Mouse (Mus musculus): ENCODE results near the gene Trpm4.

The Trpm4 gene

DNA sequence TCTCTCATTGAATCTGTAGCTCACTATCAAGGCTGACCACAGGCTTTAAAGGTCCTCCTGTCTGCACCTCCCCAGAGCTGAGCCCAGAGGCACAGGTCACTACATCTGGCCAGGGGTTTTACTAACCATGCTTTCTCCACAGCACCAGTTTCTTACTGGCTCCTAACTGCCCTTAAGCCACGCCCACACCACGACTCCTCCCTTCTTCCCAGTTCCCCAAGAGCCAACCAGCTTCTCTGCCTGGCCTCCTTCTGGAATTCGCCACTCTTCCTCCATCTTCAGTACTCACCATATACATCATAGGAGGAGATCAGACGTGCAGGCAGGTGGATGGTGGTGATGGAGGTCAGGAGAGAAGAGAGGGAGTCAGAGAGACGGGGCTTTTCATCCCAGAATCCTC, 19.5 kb upstream of the Trpm4 start:
- no peak for DNase-seq (ENCODE audit: low spot score in 2 of 2)

DNA sequence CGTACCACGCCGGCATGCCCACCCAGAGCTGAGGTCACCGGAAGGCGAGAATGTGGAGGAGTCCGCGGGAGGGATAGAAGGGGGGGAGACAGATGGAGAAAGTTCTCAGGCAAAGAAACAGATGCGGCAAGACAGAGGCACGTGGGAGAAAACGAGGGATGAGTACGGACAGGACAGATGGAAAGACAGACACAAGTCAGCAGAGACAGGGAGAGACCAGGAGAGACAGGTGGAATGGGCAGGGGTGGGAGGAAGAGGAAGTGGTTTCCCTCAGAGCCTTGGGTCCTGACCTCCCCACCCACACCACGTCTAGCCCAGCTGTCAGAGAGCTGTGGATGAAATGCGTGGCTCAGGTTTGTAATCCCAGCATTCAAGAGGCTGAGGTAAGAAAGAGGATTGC, 13.3 kb upstream of the Trpm4 start:
- DNase-seq (ENCODE audit: low spot score in 2 of 2): no peak

DNA sequence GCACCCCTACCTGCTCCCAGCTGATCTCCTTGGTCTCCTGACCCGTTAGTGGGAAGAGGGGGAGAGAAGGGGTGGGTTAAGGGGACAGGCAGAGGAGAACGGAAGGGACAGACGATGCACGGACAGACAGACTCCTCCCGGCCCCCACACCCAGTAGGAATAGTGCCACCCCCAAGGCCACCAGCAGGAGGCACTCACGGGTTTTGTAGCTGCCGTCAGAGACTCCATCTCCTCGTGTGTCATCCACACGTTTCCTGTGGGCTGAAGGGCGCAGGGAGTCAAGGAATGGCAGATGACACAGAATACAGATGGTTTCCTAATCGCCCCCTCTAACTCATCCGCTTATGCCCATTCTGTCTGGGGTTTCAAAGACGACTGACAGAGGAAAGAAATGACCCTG, 10.0 kb upstream of the Trpm4 start:
- DNase-seq (ENCODE audit: low spot score in 2 of 2): no peak

DNA sequence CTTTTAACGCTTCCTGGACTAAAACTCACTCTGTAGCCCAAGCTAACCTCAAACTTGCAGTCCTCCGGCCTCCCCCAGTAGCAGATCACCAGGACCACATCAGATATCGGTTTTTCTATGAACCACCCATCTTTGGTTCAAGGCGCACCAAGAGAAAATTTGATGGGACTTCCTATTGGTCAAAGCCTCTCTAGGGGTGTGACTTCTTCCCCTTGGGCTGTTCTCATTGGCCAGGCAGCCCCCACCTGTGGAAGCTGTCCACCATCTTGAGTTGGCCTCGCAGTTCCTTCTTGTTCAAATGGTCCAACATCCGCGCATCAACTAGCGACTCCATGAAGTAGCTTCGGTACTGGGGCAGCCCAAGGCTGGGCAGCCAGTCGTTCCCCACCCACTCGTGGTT, 8.5 kb upstream of the Trpm4 start:
- no peak for DNase-seq (ENCODE audit: low spot score in 2 of 2)

DNA sequence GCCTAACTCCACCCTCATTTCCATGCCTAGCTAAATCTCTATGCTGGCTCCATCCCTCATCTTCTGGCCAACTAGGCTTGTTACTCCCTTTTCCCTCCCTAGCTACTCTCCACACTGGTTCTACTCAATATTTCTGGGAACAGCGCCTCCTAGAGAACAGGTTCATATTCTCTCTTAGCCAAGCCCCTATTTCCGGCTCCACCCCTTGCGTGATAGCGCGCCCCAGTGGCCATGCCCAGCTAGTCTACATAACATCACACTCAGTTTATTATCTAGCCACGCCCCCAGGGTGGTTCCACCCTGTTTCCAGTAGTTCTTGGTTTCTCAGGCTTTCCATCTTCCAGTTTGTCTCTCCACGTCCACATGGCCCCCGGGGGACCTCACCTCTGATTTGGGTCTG, 7.7 kb upstream of the Trpm4 start:
- DNase-seq (ENCODE audit: low spot score in 2 of 2): peak; percentile 55 to 84

DNA sequence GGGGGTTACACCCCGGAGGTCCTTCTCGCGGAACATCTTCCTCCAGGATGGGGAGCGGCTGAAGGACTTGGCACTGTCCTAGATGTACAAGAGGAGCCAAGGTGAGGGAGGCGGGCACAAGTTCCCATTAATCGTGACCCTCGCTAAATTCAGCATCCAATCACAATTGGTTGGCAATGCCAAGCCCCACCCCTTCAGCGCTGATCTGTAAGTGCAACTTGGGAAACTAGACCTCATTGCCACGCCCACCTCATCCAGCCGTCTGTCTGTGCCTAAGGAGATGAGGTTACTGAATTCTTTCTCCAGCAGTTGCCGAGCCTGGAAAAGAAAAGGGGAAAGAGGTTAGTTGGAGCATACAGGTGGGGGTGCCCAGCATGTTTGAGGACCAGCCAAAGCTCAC, 7.1 kb upstream of the Trpm4 start:
- DNase-seq (ENCODE audit: low spot score in 2 of 2): peak in 1 of 2 experiments; percentile 30

DNA sequence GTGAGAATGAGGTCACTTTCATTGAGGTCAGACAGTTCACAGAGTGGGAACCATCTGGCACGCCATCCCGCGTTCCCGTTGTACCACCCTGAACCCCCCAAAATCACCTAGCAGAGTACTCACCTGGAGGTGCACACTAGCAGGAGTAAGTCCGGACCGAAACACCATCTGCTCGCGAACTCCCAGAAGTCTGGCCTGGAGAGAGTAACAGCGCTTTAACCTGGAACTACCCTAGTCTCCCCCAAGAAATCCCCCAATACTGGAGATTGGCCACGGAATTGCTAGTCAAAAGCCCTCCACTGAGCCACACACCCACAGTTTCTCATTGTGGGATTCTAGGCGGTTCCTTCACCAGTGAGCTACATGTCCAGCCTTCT, 6.5 kb upstream of the Trpm4 start:
- DNase-seq (ENCODE audit: low spot score in 2 of 2): no peak

DNA sequence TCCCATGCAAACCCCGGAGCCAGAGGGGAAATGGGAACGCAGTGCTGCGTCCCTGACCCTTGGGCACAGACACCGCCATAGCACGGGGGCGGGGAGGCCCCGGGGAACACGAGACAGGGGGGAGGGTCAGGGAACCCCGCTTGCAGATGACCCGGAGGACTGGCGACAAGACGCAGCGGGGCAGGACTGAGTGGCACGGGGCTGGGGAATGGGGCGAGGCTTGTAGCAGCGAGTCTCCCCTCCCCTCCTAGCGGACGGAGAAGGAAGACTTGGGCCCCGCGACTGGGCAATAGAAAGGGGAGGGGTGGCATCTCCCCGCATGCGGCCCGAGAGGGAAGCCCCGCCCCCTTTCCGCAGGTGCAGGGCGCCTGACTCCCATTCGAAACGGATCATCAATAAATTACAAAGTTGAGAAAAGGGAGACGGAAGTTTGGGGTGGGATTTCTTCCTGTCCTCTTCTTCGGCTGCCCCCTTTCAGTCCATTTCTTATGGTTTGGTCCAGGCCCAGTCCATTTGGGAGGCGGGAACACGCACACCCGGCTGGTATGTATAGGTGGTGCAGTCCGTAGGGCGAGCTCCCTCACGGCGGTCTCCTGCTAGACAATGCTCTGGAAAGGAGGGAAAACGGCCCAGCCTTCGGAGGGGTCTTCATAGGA, 6.0 kb upstream of the Trpm4 start:
- DNase-seq (ENCODE audit: low spot score in 2 of 2): peak in 1 of 2 experiments; percentile 72

DNA sequence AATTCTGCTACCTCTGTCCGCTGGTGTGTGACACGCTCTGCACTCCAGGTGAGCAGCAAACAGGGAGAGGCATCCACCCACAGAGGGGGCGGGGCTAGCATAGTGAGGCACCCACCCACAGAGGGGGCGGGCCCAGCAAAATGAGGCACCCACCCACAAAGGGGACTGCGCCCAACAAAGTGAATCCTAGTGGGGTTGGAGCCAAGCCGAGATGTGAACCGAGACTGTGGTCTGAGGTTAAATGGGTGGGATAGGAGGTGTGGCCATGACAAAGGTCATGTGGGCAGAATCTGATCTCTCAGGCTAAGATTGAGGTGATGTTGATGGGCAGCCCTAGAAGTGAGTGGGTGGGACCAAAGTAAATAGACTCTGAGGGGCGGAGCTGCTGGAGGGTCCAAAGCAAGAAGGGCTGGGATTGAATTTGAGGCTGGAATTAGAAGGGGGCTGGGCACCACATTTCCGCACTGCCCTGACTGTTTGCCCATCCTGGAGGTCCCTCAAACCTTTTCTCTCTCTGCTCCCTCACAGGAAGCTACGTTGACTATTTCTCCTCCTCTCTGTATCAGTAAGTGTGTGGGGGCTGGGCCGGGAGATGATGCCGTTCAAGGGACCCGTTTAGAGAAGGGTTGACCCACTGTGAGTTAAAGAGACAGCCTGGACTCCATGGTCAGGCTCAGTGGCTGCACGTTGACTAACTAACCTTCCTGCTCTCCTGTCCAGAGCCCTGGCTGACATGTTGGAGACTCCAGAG, 4.8 kb upstream of the Trpm4 start:
- DNase-seq (ENCODE audit: low spot score in 2 of 2): no peak

DNA sequence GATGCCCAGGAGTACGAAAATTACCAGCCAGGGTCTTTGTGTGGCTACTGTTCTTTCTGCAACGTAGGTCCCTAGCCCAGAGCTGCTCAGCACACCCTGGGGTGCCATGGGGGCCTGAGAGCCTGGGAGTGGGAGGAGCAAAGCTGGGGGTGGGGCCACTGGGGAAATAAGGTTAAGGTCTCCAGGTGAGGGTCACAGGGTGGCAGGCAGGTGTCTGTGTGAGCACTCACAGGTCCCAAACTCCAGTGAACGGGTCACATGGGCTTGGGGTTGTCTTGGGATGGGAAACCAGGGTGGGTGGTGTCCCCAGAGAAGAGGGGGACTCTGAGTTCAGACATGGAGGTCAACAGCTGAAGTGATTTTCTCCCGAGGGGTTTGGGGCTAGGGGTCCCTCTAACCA, 3.9 kb upstream of the Trpm4 start:
- no peak for DNase-seq (ENCODE audit: low spot score in 2 of 2)

DNA sequence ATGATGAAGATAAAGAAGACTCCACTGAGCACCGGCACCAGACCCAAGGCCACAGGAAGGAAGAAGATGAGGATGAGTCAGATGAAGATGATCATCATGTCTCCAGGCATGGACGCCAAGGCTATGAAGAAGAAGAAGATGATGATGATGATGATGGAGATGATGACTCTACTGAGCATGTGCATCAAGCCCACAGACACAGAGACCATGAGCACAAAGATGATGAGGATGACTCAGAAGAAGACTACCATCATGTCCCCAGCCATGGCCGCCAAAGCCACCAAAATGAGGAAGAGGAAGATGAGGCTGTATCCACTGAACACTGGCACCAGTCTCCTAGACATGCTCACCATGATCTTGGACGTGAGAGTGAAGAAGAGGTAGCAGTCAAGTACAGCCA, 2.7 kb upstream of the Trpm4 start:
- DNase-seq (ENCODE audit: low spot score in 2 of 2): no peak

DNA sequence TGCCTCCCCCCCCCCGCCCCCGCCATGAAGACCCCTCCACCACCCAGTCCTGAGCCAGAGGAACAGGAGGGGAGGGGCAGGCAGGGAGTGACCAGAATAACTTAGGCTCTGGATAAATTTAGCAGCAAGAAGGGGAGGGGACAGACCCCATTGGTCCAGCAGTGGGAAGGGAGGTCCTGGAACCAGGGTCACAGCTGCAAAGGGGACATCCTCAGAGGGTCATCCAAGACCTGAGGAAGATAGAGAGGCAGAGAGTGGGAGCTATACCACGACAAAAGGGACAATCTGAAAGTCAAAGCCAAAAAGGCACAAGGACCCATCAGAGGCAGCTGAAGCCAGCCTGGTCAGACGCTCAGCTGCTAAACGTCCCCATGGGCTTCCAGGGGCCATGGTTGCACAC, 1.5 kb upstream of the Trpm4 start, which contains the start of gene Hrc:
TSS of gene Hrc (plus strand) at position 235 of the 400 bp plus-strand sequence.
- no peak for DNase-seq (ENCODE audit: low spot score in 2 of 2)

DNA sequence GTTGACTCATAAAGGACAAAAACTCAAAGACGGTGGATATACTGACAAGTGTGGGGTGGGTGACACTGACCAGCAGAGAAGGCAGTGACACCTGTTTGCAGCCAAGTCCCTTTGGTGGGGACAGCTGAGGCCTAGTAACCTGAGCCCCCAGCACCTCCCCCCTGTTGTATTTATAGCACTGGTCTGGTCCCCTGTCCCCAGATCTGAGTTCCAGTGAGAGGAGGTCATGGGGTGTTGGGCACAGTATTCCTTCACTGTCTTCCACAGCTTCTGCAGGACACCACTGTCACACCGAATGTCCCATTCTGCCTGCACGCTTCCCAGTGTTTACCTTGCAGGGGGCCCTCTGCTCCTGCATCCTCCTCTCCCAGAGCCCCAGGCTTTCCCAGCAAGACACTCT, 1.0 kb upstream of the Trpm4 start:
- no peak for DNase-seq (ENCODE audit: low spot score in 2 of 2)

DNA sequence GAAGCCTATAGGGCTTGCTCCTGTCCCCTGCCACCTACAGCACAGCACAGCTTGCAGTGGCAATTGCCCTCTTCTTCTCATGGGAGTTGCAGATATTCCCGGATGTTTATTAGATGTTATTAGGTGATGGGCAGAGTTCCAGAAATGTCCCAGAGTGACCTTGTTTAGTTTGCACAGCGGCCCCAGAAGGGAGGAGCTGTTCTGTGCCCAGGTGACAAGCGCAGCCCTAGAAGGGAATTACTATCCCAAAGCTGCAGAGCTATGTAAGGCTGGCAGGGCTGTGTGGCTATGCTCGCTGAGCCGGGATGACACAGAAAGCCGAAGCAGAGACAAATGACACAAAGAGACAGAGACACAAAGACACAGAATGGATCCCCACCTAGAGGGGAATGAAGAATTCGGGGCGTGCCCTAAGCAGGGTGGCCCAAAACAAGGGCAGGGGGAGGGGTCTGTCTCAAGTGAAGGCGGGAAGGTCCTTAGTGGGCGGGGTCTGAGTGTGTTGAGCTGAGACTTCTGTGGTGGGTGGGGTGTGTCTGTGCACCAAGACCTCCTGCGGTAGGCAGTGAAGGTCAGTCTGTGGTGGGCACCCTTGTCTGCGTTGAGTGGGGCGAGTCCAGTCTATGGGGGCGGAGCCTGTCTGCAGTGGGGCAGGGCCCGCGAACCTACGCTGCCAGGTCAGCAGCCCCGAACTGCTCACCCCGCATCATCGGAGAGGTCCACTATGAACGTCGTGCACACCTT, 725 bp downstream of the Trpm4 start:
- DNase-seq (ENCODE audit: low spot score in 2 of 2): peak in 1 of 2 experiments; percentile 28

DNA sequence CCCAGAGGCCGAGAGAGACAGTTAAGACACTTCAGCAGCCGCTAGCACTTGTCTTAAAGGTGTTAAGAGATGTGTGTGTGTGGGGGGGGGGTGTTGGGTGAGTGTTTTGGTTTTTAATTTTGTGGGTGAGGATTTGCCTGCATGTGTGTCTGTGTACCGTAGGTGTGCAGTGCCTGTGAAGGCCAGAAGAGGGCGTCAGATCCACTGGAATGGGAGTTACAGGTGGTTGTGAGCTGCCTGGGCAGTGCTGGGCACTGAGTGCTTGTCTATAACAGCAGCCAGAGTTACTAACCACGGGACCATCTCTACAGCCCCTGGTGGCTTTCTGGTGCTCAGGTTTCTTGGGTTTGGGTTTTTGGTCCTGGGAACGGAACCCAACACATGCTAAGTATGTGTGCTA, 2.1 kb downstream of the Trpm4 start:
- no peak for DNase-seq (ENCODE audit: low spot score in 2 of 2)

DNA sequence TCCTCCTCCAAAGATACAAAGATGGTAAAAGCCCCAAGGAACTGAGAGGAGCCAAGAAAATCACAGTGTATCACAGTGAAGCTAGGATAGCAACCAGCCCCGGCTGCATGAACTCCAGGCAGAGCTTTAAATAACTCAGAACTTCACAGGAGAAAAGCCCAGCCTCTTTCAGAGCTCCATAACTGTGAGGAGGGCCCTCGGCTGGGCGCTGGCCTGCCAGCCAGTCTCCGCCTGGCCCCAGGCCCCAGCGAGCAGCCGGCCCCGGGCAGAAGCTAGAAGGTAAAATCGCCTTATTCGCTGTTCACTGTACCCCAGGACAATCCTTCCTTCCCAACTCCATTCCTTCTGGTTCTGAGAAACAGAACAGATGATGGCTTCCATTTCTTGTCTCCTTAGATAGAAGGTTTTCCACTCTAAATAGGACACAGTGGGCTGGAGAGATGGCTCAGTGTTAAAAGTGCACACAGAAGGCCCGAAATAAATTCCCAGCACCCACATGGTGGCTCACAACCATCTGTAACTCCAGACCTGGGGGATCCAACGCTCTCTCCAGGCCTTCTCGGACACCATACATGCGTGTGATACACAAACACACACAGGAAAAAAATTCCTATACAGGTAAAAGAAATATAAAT, 4.6 kb downstream of the Trpm4 start:
- DNase-seq (ENCODE audit: low spot score in 2 of 2): no peak

DNA sequence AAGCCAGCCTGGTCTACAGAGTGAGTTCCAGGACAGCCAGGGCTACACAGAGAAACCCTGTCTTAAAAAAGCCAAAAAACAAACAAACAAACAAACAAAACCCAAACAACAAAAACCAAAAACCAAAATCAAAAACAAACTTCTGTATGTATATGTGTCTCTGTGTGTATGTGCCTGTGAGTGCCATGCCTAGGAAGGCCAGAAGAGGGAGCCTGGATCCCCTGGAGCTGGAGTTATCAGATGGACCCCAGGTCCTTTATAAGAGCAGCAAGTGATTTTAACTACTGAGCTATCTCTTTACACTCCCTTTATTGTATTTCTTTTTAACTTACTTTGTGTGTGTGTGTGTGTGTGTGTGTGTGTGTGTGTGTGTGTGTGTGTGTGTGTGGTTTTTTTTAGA, 7.8 kb downstream of the Trpm4 start:
- DNase-seq (ENCODE audit: low spot score in 2 of 2): no peak

DNA sequence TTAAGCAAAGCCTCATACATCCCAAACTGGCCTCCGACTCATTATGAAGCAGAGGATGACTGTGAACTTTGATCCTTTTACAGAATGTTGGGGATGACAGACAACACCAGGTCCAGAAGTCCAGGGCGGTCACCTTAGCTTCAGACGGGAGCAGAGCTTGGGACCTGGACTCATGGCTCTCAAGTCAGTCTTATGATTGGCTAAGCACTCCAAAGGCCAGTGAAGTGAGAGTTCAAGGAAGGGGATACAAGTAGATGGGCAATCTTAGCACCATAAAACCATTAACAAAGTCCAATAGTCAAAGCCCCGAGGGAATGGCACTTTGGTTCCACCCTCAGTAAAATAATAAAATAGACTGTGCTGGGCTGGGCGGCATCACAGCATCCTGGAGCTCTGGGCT, 10.5 kb downstream of the Trpm4 start:
- no peak for DNase-seq (ENCODE audit: low spot score in 2 of 2)

DNA sequence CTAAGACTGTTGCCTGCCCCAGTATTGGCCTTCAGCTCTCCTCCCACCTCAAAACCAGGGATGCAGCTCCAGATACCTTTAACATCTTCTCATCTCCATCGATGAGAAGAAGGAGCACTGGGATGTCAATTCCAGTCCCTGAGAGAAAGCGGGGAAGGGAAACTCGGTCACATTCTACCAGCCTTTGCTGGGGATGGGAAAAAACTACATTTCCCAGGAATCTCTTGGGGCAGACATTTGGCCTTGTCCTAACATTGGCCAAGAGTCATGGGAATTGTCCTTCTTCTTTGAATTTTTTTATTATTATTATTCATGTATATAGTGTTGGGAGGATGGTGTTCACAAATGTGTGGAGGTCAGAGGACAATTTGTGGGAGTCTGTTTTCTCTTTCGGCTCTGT, 11.3 kb downstream of the Trpm4 start:
- DNase-seq (ENCODE audit: low spot score in 2 of 2): no peak

DNA sequence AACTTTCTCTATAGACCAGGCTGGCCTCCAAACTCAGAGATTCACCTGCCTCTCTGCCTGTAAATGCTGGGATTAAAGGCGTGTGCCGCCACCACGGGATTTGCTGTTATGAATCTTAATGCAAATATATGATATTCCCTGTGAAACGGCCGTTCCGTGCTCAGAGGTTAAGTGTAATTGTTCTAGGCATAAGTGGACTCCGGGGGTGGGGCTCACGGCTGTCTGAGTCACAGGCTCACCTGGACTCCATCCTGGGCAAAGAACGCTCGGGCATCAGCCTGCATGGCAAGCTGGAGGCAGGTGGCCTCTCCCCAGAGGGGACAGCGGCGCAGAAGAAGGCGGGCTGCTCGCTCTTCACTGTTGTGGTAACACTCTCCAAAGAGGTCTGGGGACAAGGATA, 17.0 kb downstream of the Trpm4 start:
- DNase-seq (ENCODE audit: low spot score in 2 of 2): no peak

DNA sequence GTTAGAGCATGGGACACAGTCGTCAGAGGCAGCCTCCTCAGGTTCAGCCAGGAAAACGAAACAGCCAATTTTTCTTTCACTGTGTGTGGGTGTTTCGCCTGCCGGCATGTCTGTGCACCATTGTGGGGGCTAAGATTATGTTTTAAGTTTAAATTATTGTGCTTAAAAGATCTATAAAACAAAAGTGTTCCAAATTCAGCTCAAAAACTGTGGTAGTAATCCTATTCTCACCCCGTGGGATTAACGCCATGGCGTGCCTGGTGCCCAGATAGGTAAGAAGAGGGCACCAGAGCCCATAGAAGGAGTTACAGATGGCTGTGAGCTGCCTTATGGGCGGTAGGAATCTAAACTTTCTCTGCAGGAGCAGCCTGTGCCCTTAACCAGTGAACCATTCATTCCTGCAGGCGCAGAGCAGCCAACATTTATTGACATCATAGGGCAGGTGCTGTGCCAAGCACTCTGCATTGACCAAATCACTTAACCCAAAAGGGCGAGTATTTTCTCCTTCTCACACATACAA, 18.3 kb downstream of the Trpm4 start:
- DNase-seq (ENCODE audit: low spot score in 2 of 2): no peak

DNA sequence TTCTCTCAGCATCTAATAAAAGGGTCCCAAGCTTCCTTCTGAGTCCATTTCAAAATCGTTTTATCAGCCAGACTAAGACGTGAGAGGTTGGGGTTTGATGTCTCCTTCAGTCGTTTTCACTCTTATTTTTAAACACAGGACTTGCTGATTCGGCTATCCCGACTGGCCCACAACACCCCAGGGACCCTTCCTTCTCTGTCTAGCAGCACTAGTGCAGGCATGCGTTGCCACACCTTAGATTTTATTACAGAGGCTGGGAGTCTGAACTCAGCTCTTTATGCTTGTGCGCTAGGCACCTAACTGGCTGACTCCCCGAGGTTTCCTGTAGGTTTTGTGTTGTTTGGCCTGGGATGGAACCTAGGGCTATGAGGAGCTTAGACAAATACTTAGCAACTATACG, 20.1 kb downstream of the Trpm4 start:
- no peak for DNase-seq (ENCODE audit: low spot score in 2 of 2)
